Mouse (Mus musculus): ENCODE data around the gene Dlg2.

Dlg2 gene

GRCm38 (mm10) chr7:91089211-91089930 is 612.9 kb downstream of the Dlg2 start:
- no peak for DNase-seq (ENCODE audit: low read depth, low spot score)

GRCm38 (mm10) chr7:91090317-91090829 is 613.9 kb downstream of the Dlg2 start:
- no peak for DNase-seq (ENCODE audit: low read depth, low spot score)

GRCm38 (mm10) chr7:91090830-91091683 is 614.6 kb downstream of the Dlg2 start:
- DNase-seq (ENCODE audit: low read depth, low spot score), result peak; percentile 6

DNA sequence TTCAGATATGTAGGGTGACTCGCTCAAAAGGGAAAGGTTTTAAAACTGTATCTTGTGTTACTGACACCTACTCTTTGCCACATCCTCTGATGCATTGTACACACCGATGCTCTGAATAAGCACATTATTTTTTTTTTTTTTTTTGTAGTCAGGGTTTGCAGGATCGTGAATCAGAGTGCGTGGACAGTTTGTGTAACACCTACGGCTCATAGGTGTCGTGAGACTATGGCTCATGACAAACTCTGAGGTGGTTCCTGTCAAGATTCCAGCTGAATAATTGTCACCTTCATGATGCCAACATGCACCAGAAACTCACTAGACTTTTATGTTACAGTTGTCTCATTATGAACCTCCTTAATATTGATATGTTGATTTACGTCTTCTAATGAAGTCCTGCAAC is 620.0 kb downstream of the Dlg2 start:
- DNase-seq (ENCODE audit: low read depth, low spot score), result no peak

DNA sequence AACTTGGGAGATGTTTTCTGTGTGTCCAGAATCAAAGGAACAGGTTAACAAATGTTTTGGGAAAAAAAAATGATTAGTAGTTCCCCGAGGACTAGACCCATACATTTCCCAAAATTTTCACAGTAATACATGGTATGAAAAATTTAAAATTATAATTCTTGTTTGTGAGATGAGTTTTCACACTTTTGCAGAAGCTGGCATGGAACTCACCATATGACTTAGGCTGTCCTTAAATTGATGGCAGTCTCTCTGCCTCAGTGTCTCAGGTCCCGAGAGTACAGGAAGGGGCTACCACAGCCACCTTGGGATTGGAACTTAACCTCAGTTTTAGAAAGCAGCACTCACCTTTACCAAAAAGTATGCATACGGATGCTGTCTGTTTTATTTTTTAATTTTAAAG is 622.0 kb downstream of the Dlg2 start:
- no peak for DNase-seq (ENCODE audit: low read depth, low spot score)

DNA sequence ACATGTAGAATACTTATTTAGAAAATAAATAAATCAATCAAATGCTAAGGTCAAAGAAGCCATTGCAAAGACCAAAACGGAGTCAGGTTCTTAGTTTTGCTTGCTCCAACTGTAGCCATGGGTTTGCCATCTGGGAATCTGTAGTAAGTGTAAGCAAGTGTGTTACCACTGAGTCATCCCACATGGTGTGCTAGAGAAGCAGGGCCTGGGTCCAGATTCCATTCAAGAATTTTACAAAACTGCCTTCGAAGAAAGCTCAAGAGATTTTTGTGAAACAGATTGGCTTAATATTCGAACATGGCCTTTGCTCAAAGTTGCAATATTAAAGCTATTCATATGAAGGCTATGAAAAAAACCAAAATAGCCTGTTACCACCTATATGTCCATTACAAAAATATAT is 633.1 kb downstream of the Dlg2 start:
- DNase-seq (ENCODE audit: low read depth, low spot score), result no peak

DNA sequence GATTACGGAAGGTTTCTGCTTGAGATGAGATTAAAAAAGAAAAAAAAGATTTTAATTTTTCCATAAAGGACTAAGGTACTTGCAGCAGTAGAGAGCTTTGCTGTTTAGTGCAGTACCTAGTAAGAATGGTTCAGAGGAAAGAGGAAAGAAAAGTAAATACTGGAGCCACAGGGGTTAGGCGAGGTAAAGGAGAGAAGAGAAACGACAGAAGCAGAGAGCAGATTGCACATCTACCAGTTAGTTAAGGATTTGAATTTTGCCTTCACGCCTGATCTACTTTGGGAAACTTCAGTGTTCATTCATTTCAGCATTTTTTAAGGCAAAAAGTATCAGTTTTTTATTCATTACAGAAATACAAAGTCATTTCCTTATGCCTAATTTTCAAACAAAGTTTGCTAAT is 655.7 kb downstream of the Dlg2 start:
- no peak for DNase-seq (ENCODE audit: low read depth, low spot score)

DNA sequence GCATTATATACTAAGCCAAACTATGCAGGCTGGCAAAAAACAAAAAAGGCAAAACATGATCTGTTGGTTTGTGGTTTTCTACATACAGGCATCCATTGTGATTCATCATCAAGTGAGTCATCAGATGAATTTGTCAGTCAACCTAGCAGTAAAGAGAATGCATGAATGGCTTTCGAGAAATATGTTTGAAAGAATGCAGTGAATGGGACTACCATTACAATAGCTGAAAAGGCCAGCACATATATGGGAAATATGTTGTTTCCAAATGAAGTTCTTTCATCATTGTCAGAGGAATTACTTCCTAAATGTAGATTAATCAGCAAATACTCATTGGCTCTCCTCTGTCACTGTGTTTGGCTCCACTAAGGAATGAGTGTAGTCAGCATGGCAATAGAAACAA is 677.6 kb downstream of the Dlg2 start:
- no peak for DNase-seq (ENCODE audit: low read depth, low spot score)

GRCm38 (mm10) chr7:91159144-91159543 is 682.7 kb downstream of the Dlg2 start:
- DNase-seq (ENCODE audit: low read depth, low spot score), result no peak

DNA sequence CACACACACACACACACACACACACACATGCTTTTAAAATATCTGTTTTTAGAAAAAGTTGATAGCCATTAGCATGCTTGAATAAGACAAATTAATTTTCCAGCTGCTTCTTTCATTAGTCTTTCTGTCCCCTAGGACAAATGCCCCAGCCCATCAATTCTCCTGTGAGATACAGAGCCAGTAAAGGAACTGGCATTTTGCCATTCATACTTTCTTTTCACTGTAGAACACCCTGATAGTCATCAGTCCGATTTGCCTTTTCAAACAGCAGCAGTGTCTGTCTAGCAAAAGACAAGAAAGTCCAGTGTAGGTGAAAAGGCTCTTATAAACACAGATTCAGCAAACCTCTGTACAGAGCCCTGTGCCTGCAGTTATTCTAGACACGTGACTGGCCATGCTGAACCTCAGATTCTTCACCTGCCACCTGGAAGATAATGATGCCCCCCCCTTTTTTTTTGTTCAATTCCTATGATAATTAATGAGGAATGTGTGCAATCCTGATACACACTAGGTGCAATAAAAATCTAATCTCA is 685.2 kb downstream of the Dlg2 start:
- DNase-seq (ENCODE audit: low read depth, low spot score), result no peak

DNA sequence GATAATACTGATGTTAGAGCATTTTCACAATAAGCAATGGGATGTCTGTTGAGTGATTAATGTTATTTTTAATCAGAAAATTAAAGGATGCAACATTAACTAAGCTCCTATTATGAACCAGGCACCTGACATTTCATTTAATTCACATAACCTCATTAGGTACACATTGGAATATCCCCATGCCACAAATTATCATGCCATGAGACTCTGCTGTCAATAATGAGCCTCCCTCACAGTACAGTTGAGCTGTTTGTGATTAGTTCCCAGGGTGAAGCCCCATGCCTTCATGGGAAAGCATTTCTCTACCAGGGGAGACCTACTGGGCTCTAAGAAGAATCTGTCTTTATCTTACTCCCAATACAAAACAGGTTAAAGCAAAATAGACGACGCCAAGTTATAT is 697.1 kb downstream of the Dlg2 start:
- no peak for DNase-seq (ENCODE audit: low read depth, low spot score)

DNA sequence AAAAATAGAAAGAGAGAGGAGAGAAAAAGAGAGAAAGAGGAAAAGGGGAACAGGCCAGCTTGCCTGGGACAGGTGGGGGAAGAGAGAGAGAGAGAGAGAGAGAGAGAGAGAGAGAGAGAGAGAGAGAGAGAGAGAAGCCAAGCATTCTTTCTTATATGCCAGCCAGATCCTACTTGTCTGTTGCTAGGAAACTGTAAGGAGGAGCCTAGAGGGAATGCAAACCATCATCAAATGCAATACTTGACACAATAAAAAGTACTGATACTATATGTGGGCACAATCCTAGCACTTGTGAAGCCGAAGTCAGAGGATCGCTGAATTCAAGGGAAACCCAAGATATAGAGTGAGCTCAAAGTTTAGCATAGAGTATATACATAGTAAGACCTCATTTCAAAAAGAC is 711.7 kb downstream of the Dlg2 start:
- no peak for DNase-seq (ENCODE audit: low read depth, low spot score)

GRCm38 (mm10) chr7:91199372-91199771 is 722.9 kb downstream of the Dlg2 start:
- no peak for DNase-seq (ENCODE audit: low read depth, low spot score)

DNA sequence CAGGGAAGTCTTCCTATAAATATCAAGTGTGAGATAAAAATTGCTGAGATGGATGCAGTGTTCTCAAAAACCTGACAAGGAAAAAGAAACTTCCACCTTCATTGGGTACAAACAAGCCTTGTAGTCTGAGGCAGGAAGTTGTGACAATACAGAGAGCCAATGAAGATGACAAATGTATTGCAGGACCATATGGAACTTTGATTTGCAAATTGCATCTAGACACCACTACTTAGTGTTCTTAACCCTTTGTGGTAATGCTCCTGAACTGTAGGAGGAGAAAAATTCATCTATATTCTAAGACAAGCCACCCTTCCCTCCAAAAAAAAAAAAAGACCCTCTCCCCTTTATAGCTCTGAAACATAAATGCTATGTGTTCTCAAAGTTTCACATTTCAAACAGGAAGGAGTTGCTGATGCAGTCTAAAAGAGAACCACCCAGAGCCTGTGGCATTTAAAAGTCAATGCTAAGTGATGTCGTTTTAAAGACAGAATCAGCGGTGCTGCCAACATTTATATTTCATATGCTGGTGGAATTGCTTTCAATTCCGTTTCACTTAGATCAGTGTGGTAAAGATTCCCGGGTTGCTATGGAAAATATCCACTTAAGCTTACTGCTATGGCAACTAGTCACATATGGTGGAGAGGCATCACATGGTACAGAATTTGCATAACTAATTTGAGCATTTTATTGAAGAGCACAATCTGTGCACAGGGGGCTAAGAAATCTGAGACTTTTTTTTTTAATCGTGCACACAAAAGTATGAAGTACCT is 731.8 kb downstream of the Dlg2 start:
- no peak for DNase-seq (ENCODE audit: low read depth, low spot score)

DNA sequence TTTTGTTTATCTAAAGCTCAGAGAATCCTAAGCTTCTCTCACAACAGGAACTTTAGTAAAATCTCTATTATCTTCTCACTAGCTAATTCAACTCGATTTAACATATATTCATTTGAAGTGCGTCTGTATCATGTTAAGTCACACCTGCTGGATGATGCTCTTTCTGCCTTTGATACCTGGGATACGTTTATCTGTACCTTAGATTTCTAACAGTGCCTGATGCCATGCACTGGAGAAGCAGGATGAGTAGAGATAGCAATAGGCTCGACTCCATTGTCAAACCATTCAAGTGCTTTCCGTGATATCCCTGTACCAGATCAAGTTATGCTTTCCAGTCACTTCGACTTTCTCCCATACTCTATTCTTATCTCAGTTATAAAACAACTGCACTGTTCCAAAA is 732.5 kb downstream of the Dlg2 start:
- no peak for DNase-seq (ENCODE audit: low read depth, low spot score)

DNA sequence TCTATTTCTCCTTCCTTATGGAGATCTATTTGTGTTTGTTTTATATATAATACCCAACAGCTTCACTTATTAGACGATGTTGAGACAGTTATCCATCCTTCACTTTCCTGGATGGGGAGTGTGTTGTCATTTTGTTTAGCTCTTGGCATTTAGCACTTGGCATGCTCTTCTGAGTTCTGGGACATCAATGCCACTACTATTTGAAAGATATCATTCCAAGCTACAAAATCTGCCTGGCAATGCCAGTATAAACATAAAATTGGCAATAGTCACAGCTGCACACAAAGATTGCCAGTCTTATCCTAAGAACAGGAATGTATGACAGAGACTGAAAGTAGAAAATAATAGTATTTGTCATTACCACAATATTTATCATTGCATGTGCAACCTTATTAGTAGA is 735.8 kb downstream of the Dlg2 start:
- DNase-seq (ENCODE audit: low read depth, low spot score), result no peak

DNA sequence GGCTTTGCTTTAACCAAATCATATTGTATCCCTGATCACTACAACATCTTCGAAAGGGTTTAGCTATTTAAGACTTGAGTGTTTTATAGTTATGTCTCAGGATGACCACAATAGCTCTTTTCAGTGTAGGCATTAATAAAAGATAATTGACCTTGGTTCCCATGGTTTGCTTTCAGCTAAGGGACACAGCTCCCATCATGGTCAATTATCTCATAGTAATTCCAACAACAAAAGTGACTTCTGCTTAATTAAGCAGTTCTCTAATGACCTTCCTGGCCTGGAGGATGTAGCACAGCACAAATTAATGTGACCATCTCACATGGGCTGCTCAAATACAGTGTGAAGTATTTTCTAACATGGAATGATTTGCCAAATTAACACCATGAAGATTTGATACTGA is 738.4 kb downstream of the Dlg2 start:
- no peak for DNase-seq (ENCODE audit: low read depth, low spot score)

DNA sequence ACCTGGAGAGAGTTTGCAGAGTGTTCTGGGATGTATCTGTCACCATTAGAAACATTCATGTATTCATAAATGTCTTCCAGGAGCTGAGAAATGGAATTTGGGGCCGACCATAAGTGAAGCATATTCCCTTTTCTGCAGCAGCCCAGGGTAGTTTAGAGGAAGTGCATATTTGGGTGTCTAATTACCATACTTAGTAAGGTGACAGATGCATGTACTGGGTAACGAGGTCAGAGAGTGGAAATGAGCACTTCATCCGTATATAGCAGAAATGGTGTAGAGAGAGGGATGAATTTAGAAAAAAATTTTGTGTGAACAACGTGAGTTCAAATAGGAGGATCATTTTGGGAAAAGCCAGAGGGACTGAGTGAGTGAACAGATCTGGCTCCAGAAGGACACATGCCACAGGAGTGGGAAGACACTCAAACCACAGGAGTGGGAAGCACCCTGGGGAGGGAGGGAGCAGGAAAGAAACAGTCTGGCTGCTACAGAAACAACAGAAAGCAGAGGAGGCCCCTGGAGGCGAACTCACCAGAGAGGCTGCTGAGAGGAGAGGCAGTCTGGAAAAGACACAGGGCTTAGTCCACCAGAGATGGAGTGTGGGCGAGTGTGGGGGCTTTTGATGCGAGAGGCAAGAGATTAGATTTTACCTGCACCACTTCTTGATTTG is 742.0 kb downstream of the Dlg2 start:
- no peak for DNase-seq (ENCODE audit: low read depth, low spot score)

DNA sequence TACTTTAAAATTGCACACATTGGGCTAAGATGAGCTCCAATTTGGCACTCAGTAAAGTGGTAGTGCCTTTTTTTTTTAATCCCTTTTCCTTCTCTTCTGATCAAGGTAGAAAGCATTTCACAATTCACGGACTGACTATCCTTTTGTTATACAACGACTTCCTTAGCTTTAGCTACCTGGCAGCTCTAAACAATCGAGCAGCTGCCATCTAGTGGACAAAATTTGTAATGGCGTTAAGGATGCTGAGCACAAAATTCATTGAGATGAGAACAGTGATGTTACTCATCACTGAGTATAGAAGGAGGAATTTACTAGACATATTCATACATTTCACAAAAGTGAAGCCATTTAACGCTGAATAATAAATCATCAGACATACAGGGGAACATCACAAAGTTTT is 750.0 kb downstream of the Dlg2 start:
- peak; percentile 68 for DNase-seq (ENCODE audit: low read depth, low spot score)

DNA sequence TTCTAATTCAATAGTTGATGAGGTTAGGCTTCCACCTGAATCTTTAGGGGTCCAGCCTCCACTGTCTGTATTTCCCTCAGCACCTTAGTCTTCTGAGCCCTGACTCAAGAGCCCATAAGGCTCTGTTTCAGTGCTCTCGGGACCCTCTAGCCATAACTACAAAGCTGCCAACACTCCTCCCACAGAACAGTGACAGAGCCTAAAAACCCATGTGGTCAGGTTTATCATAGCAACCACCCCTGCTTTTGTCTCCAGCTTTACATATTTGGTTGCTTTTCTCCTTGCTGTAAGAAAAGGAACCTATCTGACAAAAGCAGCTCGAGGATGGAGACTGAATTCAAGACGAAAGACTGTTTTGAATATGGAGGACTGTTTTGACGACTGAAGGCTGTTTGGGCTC is 765.2 kb downstream of the Dlg2 start:
- DNase-seq (ENCODE audit: low read depth, low spot score), result no peak

DNA sequence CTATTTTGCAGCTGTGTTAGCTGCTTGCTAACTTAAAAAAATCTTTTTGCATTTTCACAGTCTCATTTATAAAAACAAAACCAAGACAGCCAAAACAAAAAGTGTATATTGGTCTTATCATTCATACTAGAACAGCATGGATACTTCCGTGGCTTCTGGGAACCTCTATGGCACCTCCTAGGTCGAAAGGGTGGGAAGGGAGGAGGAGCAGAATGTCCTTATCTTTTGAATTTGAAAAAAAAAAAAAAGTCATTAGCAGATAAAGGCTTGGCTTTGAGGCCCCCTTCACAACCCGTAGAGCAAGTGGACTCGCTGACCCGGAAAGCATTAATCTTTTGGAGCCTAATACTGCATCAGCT is 785.2 kb downstream of the Dlg2 start:
- DNase-seq (ENCODE audit: low read depth, low spot score), result no peak

Measured in ZHBTc4 (cell line).